Mouse (Mus musculus): ENCODE data around the gene Mrgprb4.

The Mrgprb4 gene

GRCm38 (mm10) chr7:48199188-48199587 is at the start of gene Mrgprb4:
Gene Mrgprb4 (minus strand): TSS chr7:48199288.
- no peak for DNase-seq

GRCm38 (mm10) chr7:48226114-48226513 is 27.0 kb upstream of the Mrgprb4 start:
- no peak for DNase-seq

GRCm38 (mm10) chr7:48225065-48225464 is 26.0 kb upstream of the Mrgprb4 start:
- no peak for DNase-seq

- DNase-seq: no peak
Measured at GRCm38 (mm10) chr7:48168919-48169318, 30.2 kb downstream of the Mrgprb4 start, which contains the start of gene Mrgprb5. Gene Mrgprb5 (minus strand): TSS chr7:48169019.

GRCm38 (mm10) chr7:48167471-48167870 is 31.6 kb downstream of the Mrgprb4 start:
- no peak for DNase-seq

Data from lung, postnatal 4 days (tissue).